Mouse (Mus musculus): Measurements from ENCODE around the gene St6gal1. TPM values are rescaled to one million over a fixed set of nuclear protein-coding genes. Genes with fewer than 3 reads are reported as not detected.

The St6gal1 gene
- polyA plus RNA-seq, 1 experiment from 2014 or later = 15.1 TPM

- Histone ChIP-seq H3K4me3 (ENCODE audit: low read length) (no peak overlapping the region), H3K4me1 (ENCODE audit: control insufficient read depth, insufficient read depth, low read length) (peaks cover 4% of the 10 kb centered on the region; the same call in 1 of the 2 replicates), H3K36me3 (ENCODE audit: control insufficient read depth, insufficient read depth, low read length) (no peaks in the 10 kb centered on the region), H3K9ac (ENCODE audit: low read depth, low read length) (no peak overlapping the region), H3K4me2 (ENCODE audit: low read depth, low read length) (no peak overlapping the region), H3K27me3 (replicated peaks; ENCODE audit: control insufficient read depth, insufficient read depth, low read length) (no peaks in the 10 kb centered on the region), H3K9me3 (ENCODE audit: control insufficient read depth, low read length) (no peaks in the 10 kb centered on the region), H3K27ac (ENCODE audit: low read length) (no peak overlapping the region)
- WGBS = 84% methylated on average over 9 of the region's 9 CpGs
- ATAC-seq = no peak
These were observed 8.2 kb upstream of the St6gal1 start for GRCm38 (mm10) chr16:23216366-23216765.

GRCm38 (mm10) chr16:23218313-23218712 is 6.2 kb upstream of the St6gal1 start:
- H3K4me3 ChIP-seq (ENCODE audit: low read length) = no peak overlapping the region
- WGBS = 33% methylated on average over 7 of the region's 7 CpGs
- H3K9ac ChIP-seq (ENCODE audit: low read depth, low read length) = no peak overlapping the region
- H3K36me3 ChIP-seq (ENCODE audit: control insufficient read depth, insufficient read depth, low read length) = no peaks in the 10 kb centered on the region
- H3K9me3 ChIP-seq (ENCODE audit: control insufficient read depth, low read length) = no peaks in the 10 kb centered on the region
- H3K4me1 ChIP-seq (ENCODE audit: control insufficient read depth, insufficient read depth, low read length) = peaks cover 4% of the 10 kb centered on the region; the same call in 1 of the 2 replicates
- H3K4me2 ChIP-seq (ENCODE audit: low read depth, low read length) = no peak overlapping the region
- no peak for ATAC-seq
- no peak overlapping the region for H3K27ac ChIP-seq (ENCODE audit: low read length)
- no peaks in the 10 kb centered on the region for H3K27me3 ChIP-seq (replicated peaks; ENCODE audit: control insufficient read depth, insufficient read depth, low read length)

- H3K36me3 ChIP-seq (ENCODE audit: control insufficient read depth, insufficient read depth, low read length) = no peaks in the 10 kb centered on the region
- peak overlapping the region; percentile 55; the same call in 1 of the 2 replicates for H3K27ac ChIP-seq (ENCODE audit: low read length)
- 0 out of 2 replicates have a peak, but pooled peaks cover 3% of the 10 kb centered on the region for H3K27me3 ChIP-seq (replicated peaks; ENCODE audit: control insufficient read depth, insufficient read depth, low read length)
- no peak overlapping the region for H3K9ac ChIP-seq (ENCODE audit: low read depth, low read length)
- H3K4me3 ChIP-seq (ENCODE audit: low read length) = no peak overlapping the region
- H3K9me3 ChIP-seq (ENCODE audit: control insufficient read depth, low read length) = no peaks in the 10 kb centered on the region
- no peak for ATAC-seq
- no peak overlapping the region for H3K4me2 ChIP-seq (ENCODE audit: low read depth, low read length)
- peaks cover 15% of the 10 kb centered on the region for H3K4me1 ChIP-seq (ENCODE audit: control insufficient read depth, insufficient read depth, low read length)
- WGBS = 64% methylated on average over 12 of the region's 12 CpGs
These were observed 1.2 kb upstream of the St6gal1 start for GRCm38 (mm10) chr16:23223166-23223870.

GRCm38 (mm10) chr16:23223871-23224469 is 570 bp upstream of the St6gal1 start:
- no peaks in the 10 kb centered on the region for H3K36me3 ChIP-seq (ENCODE audit: control insufficient read depth, insufficient read depth, low read length)
- 0 out of 2 replicates have a peak, but pooled peaks cover 3% of the 10 kb centered on the region for H3K27me3 ChIP-seq (replicated peaks; ENCODE audit: control insufficient read depth, insufficient read depth, low read length)
- WGBS = 35% methylated on average over 12 of the region's 12 CpGs
- no peak overlapping the region; the same call in 1 of the 2 replicates for H3K4me3 ChIP-seq (ENCODE audit: low read length)
- no peak overlapping the region for H3K9ac ChIP-seq (ENCODE audit: low read depth, low read length)
- H3K9me3 ChIP-seq (ENCODE audit: control insufficient read depth, low read length) = no peaks in the 10 kb centered on the region
- peaks cover 14% of the 10 kb centered on the region; the same call in 1 of the 2 replicates for H3K4me1 ChIP-seq (ENCODE audit: control insufficient read depth, insufficient read depth, low read length)
- no peak for ATAC-seq
- 0 out of 2 replicates have a peak overlapping the region, but pooled peaks have one; percentile 97 for H3K4me2 ChIP-seq (ENCODE audit: low read depth, low read length)
- H3K27ac ChIP-seq (ENCODE audit: low read length) = peak overlapping the region; percentile 55

GRCm38 (mm10) chr16:23225069-23225721 is 655 bp downstream of the St6gal1 start:
- Histone ChIP-seq H3K27ac (ENCODE audit: low read length) (peak overlapping the region; percentile 84), H3K4me2 (ENCODE audit: low read depth, low read length) (peak overlapping the region; percentile 97), H3K9me3 (ENCODE audit: control insufficient read depth, low read length) (no peaks in the 10 kb centered on the region), H3K36me3 (ENCODE audit: control insufficient read depth, insufficient read depth, low read length) (no peaks in the 10 kb centered on the region), H3K27me3 (replicated peaks; ENCODE audit: control insufficient read depth, insufficient read depth, low read length) (0 out of 2 replicates have a peak, but pooled peaks cover 3% of the 10 kb centered on the region), H3K4me3 (ENCODE audit: low read length) (peak overlapping the region; percentile 80), H3K9ac (ENCODE audit: low read depth, low read length) (peak overlapping the region; percentile 85), H3K4me1 (ENCODE audit: control insufficient read depth, insufficient read depth, low read length) (peaks cover 14% of the 10 kb centered on the region; the same call in 1 of the 2 replicates)
- ATAC-seq = peak; percentile 74
- WGBS = 0% methylated on average over 46 of the region's 46 CpGs

- WGBS = 3% methylated on average over 28 of the region's 28 CpGs
- no peaks in the 10 kb centered on the region for H3K9me3 ChIP-seq (ENCODE audit: control insufficient read depth, low read length)
- H3K27ac ChIP-seq (ENCODE audit: low read length) = peak overlapping the region; percentile 84
- peak overlapping the region; percentile 80 for H3K4me3 ChIP-seq (ENCODE audit: low read length)
- peak overlapping the region; percentile 97 for H3K4me2 ChIP-seq (ENCODE audit: low read depth, low read length)
- 0 out of 2 replicates have a peak, but pooled peaks cover 3% of the 10 kb centered on the region for H3K27me3 ChIP-seq (replicated peaks; ENCODE audit: control insufficient read depth, insufficient read depth, low read length)
- ATAC-seq = peak; percentile 41
- H3K36me3 ChIP-seq (ENCODE audit: control insufficient read depth, insufficient read depth, low read length) = no peaks in the 10 kb centered on the region
- H3K4me1 ChIP-seq (ENCODE audit: control insufficient read depth, insufficient read depth, low read length) = peaks cover 14% of the 10 kb centered on the region; the same call in 1 of the 2 replicates
- peak overlapping the region; percentile 85 for H3K9ac ChIP-seq (ENCODE audit: low read depth, low read length)
These were observed 1.5 kb downstream of the St6gal1 start for GRCm38 (mm10) chr16:23225821-23226600.

GRCm38 (mm10) chr16:23226601-23227351 is 2.2 kb downstream of the St6gal1 start:
- Histone ChIP-seq H3K9ac (ENCODE audit: low read depth, low read length) (peak overlapping the region; percentile 85), H3K36me3 (ENCODE audit: control insufficient read depth, insufficient read depth, low read length) (no peaks in the 10 kb centered on the region), H3K27ac (ENCODE audit: low read length) (peak overlapping the region; percentile 84), H3K4me1 (ENCODE audit: control insufficient read depth, insufficient read depth, low read length) (peaks cover 20% of the 10 kb centered on the region), H3K4me2 (ENCODE audit: low read depth, low read length) (peak overlapping the region; percentile 97), H3K27me3 (replicated peaks; ENCODE audit: control insufficient read depth, insufficient read depth, low read length) (0 out of 2 replicates have a peak, but pooled peaks cover 3% of the 10 kb centered on the region), H3K9me3 (ENCODE audit: control insufficient read depth, low read length) (no peaks in the 10 kb centered on the region), H3K4me3 (ENCODE audit: low read length) (peak overlapping the region; percentile 80)
- ATAC-seq = no peak
- 18% methylated on average over 14 of the region's 14 CpGs for whole genome bisulfite sequencing

GRCm38 (mm10) chr16:23227851-23228250 is 3.3 kb downstream of the St6gal1 start:
- H3K36me3 ChIP-seq (ENCODE audit: control insufficient read depth, insufficient read depth, low read length) = no peaks in the 10 kb centered on the region
- no peak overlapping the region for H3K4me2 ChIP-seq (ENCODE audit: low read depth, low read length)
- H3K9ac ChIP-seq (ENCODE audit: low read depth, low read length) = no peak overlapping the region
- H3K4me3 ChIP-seq (ENCODE audit: low read length) = no peak overlapping the region
- 0 out of 2 replicates have a peak, but pooled peaks cover 3% of the 10 kb centered on the region for H3K27me3 ChIP-seq (replicated peaks; ENCODE audit: control insufficient read depth, insufficient read depth, low read length)
- no peak for ATAC-seq
- WGBS = 50% methylated on average over 6 of the region's 6 CpGs
- peaks cover 24% of the 10 kb centered on the region for H3K4me1 ChIP-seq (ENCODE audit: control insufficient read depth, insufficient read depth, low read length)
- H3K27ac ChIP-seq (ENCODE audit: low read length) = no peak overlapping the region
- no peaks in the 10 kb centered on the region for H3K9me3 ChIP-seq (ENCODE audit: control insufficient read depth, low read length)

All from intestine, embryonic 16.5 days (tissue).